Mouse (Mus musculus) liver, postnatal 0 days (tissue): ENCODE measurements around the gene Gm45021.

Experiments used
- CTCF ChIP-seq: sonication (generic); IDR thresholded peaks from 2 replicates; pipeline ENCODE4 v1.5.1; 2016; ENCODE audit warnings: antibody characterized with exemption, low read depth
- EP300 ChIP-seq: IDR thresholded peaks from 2 replicates; pipeline ENCODE4 v1.6.1; 2016; ENCODE audit warnings: antibody characterized with exemption, low read depth, mild to moderate bottlenecking

DNA sequence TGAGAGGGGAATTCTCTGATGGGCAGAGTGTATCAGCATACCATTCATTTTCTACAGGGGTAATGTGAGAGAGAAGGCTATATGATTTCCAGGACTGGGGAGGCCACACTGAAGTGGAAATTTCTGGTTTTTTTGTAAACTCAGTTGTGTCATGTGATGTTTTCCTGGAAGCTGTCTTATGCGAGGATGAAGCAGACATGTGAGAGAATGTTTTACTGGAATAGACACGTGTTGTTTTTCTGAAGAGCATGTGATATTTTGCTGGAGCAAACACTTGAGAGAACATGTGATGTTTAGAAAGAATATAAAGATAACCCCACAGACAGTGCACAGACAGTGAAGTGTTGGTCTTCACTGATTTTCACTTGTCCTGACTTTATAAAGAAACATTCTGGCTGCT lies 49.1 kb downstream of the Gm45021 start:
- TF ChIP-seq CTCF, result no peak
- no peak for TF ChIP-seq EP300
